Mouse (Mus musculus): Measurements from ENCODE around the gene Col4a4. TPM values are rescaled to one million over a fixed set of nuclear protein-coding genes. Genes with fewer than 3 reads are reported as not detected.

Gene Col4a4
- polyA plus RNA-seq, 1 experiment from 2014 or later = 0.10 TPM

- 0 out of 2 replicates have a peak, but pooled peaks cover 4% of the 10 kb centered on the region for H3K4me1 ChIP-seq
- no peak for ATAC-seq (ENCODE audit: insufficient number of reproducible peaks, insufficient read depth, low FRiP score, low TSS enrichment, low read depth)
- no peak overlapping the region for H3K27ac ChIP-seq
- WGBS = 76% methylated on average over 3 of the region's 3 CpGs
- no peak overlapping the region for H3K4me2 ChIP-seq
- no peaks in the 10 kb centered on the region for H3K27me3 ChIP-seq
- H3K36me3 ChIP-seq = no peaks in the 10 kb centered on the region
- no peaks in the 10 kb centered on the region for H3K9me3 ChIP-seq
- no peak overlapping the region for H3K9ac ChIP-seq
- H3K4me3 ChIP-seq = no peak overlapping the region
These were observed 178.9 kb downstream of the Col4a4 start for GRCm38 (mm10) chr1:82407786-82408185.

Other genes with a start within 250 kb of the Col4a4 start
- 0.03 and 0.06 TPM in 2 replicates for gene Col4a3, start 72 bp upstream of the Col4a4 start, polyA plus RNA-seq (2015; fragmentation: Nextera tagmentation; extraction: Ambion mirVana)
- gene Mff, start 138.0 kb upstream of the Col4a4 start, polyA plus RNA-seq (2015; fragmentation: Nextera tagmentation; extraction: Ambion mirVana) = 219 and 227 TPM in 2 replicates
- 0.14 and 0.78 TPM in 2 replicates for gene Tm4sf20, start 181.6 kb upstream of the Col4a4 start, polyA plus RNA-seq (2015; fragmentation: Nextera tagmentation; extraction: Ambion mirVana)
- not detected in 2 replicates for gene Gm47791, start 184.4 kb upstream of the Col4a4 start, polyA plus RNA-seq (2015; fragmentation: Nextera tagmentation; extraction: Ambion mirVana)

All from embryonic facial prominence, embryonic 13.5 days (tissue).